Mouse (Mus musculus): ENCODE measurements at regions not wholly inside any gene's neighbourhood (a gene's known extent, or its start where the extent isn't known, plus 50 kb on each side); places are given as distances from the start of the nearest gene placed in this dataset.
A peak's percentile ranks its signal among the peaks of the same experiment; 100 is the strongest.

GRCm38 (mm10) chr1:174999265-175000200 lies 77.9 kb upstream of the Grem2 start:
- Histone ChIP-seq H3K27ac (replicated peaks) (no peak overlapping the region), H3K9ac (replicated peaks) (no peak overlapping the region), H3K4me3 (replicated peaks) (no peak overlapping the region), H3K36me3 (no peaks in the 10 kb centered on the region), H3K9me3 (replicated peaks) (no peaks in the 10 kb centered on the region), H3K4me2 (no peak overlapping the region), H3K27me3 (replicated peaks) (no peaks in the 10 kb centered on the region), H3K4me1 (no peaks in the 10 kb centered on the region)
- ATAC-seq (ENCODE audit: low FRiP score): peak; percentile 85; the same call in 1 of the 2 replicates
- WGBS: 72% methylated on average over 8 of the region's 8 CpGs

GRCm38 (mm10) chr1:174992520-174992919 lies 70.9 kb upstream of the Grem2 start:
- H3K4me3 ChIP-seq (replicated peaks): no peak overlapping the region
- WGBS: 77% methylated on average over 4 of the region's 4 CpGs
- H3K36me3 ChIP-seq: no peaks in the 10 kb centered on the region
- no peak overlapping the region for H3K9ac ChIP-seq (replicated peaks)
- H3K4me1 ChIP-seq: no peaks in the 10 kb centered on the region
- no peak for ATAC-seq (ENCODE audit: low FRiP score)
- H3K4me2 ChIP-seq: no peak overlapping the region
- no peaks in the 10 kb centered on the region for H3K27me3 ChIP-seq (replicated peaks)
- H3K9me3 ChIP-seq (replicated peaks): no peaks in the 10 kb centered on the region
- H3K27ac ChIP-seq (replicated peaks): no peak overlapping the region

GRCm38 (mm10) chr1:174988590-174988989 lies 67.0 kb upstream of the Grem2 start:
- H3K9ac ChIP-seq (replicated peaks): no peak overlapping the region
- H3K27ac ChIP-seq (replicated peaks): no peak overlapping the region
- H3K9me3 ChIP-seq (replicated peaks): no peaks in the 10 kb centered on the region
- WGBS: 81% methylated on average over 5 of the region's 5 CpGs
- ATAC-seq (ENCODE audit: low FRiP score): no peak
- no peaks in the 10 kb centered on the region for H3K36me3 ChIP-seq
- no peaks in the 10 kb centered on the region for H3K27me3 ChIP-seq (replicated peaks)
- H3K4me2 ChIP-seq: no peak overlapping the region
- H3K4me1 ChIP-seq: no peaks in the 10 kb centered on the region
- H3K4me3 ChIP-seq (replicated peaks): no peak overlapping the region

- WGBS: 62% methylated on average over 6 of the region's 6 CpGs
- H3K27ac ChIP-seq (replicated peaks): no peak overlapping the region
- H3K4me1 ChIP-seq: no peaks in the 10 kb centered on the region
- H3K36me3 ChIP-seq: no peaks in the 10 kb centered on the region
- no peaks in the 10 kb centered on the region for H3K27me3 ChIP-seq (replicated peaks)
- H3K9me3 ChIP-seq (replicated peaks): no peaks in the 10 kb centered on the region
- ATAC-seq (ENCODE audit: low FRiP score): no peak
- H3K9ac ChIP-seq (replicated peaks): no peak overlapping the region
- H3K4me3 ChIP-seq (replicated peaks): no peak overlapping the region
- no peak overlapping the region for H3K4me2 ChIP-seq
Observed at GRCm38 (mm10) chr1:174971895-174972294, 50.3 kb upstream of the Grem2 start.
